Comparison of ENCODE assay signal across 16 mouse cellular contexts in genomic region chr4:145033392-145033791, GRCm38 (mm10).
DNase-seq lines count a peak whose midpoint lies in the region; ATAC-seq and TF ChIP-seq lines count a peak whose summit lies in the region.
"Had no signal": no experiment of that assay in that cellular context is flagged by ENCODE, and none has a peak within 500 bp of the region (broad histone marks: within the 10 kb centered on the region; RNA-seq: fewer than 3 reads in every experiment).

No protein-coding gene starts in this region.

- intact Hi-C loops in heart, postnatal 14 days (cut with DNase I): no loop called here

- H3K4me3 ChIP-seq in heart, embryonic 12.5 days: no peak overlapping the region
- H3K4me3 ChIP-seq in stomach, embryonic 14.5 days (ENCODE audit: low read depth, low read length): no peak overlapping the region
- H3K4me3 ChIP-seq in stomach, postnatal 0 days (ENCODE audit: low read depth, low read length): no peak overlapping the region
- no peak overlapping the region for H3K4me3 ChIP-seq in stomach, embryonic 15.5 days (replicated peaks)
- no peak overlapping the region for H3K4me3 ChIP-seq in forebrain, embryonic 16.5 days (replicated peaks; ENCODE audit: low read length)
- H3K4me3 ChIP-seq: embryonic facial prominence, embryonic 13.5 days; forebrain, embryonic 12.5 days; limb, embryonic 12.5 days had no signal

- H3K9ac ChIP-seq in heart, embryonic 12.5 days: no peak overlapping the region
- no peak overlapping the region for H3K9ac ChIP-seq in stomach, embryonic 14.5 days (replicated peaks; ENCODE audit: low read depth, low read length)
- H3K9ac ChIP-seq in stomach, postnatal 0 days (ENCODE audit: low read length): no peak overlapping the region
- no peak overlapping the region for H3K9ac ChIP-seq in stomach, embryonic 15.5 days
- no peak overlapping the region for H3K9ac ChIP-seq in forebrain, embryonic 16.5 days (replicated peaks; ENCODE audit: low read depth, low read length)
- H3K9ac ChIP-seq: embryonic facial prominence, embryonic 13.5 days; forebrain, embryonic 12.5 days; limb, embryonic 12.5 days had no signal

- no peak for DNase-seq in heart, postnatal 14 days
- DNase-seq in stomach, postnatal 0 days (ENCODE audit: low spot score): no peak
- DNase-seq in liver: peak; percentile 65
- no peak for DNase-seq in layer of hippocampus, postnatal 14 days (ENCODE audit: low spot score in 2 of 2)
- DNase-seq: B cell, adult 2 months; cerebellum, postnatal 14 days; gastrocnemius, postnatal 14 days; kidney, adult 11 months; lung, postnatal 4 days had no signal

- WGBS in heart, embryonic 12.5 days: 6% methylated on average over 2 of the region's 2 CpGs
- 17% methylated on average over 2 of the region's 2 CpGs for WGBS in stomach, embryonic 14.5 days
- whole genome bisulfite sequencing in stomach, postnatal 0 days: 18% methylated on average over 2 of the region's 2 CpGs
- 14% methylated on average over 2 of the region's 2 CpGs for WGBS in stomach, embryonic 15.5 days
- 86% methylated on average over 2 of the region's 2 CpGs for WGBS in forebrain, embryonic 16.5 days

- peaks cover 14% of the 10 kb centered on the region for H3K36me3 ChIP-seq in heart, embryonic 12.5 days
- H3K36me3 ChIP-seq in stomach, embryonic 14.5 days (ENCODE audit: control insufficient read depth, insufficient read depth, low read length): no peaks in the 10 kb centered on the region
- peaks cover 4% of the 10 kb centered on the region; the same call in 1 of the 2 replicates for H3K36me3 ChIP-seq in stomach, postnatal 0 days (ENCODE audit: control insufficient read depth, insufficient read depth, low read length)
- H3K36me3 ChIP-seq in stomach, embryonic 15.5 days: no peaks in the 10 kb centered on the region
- H3K36me3 ChIP-seq in forebrain, embryonic 16.5 days (ENCODE audit: control insufficient read depth, insufficient read depth): no peaks in the 10 kb centered on the region

- H3K27ac ChIP-seq in heart, embryonic 12.5 days (ENCODE audit: poor library complexity, severe bottlenecking): peak overlapping the region; percentile 52
- H3K27ac ChIP-seq in stomach, embryonic 14.5 days (ENCODE audit: low read length): peak overlapping the region; percentile 44; the same call in 1 of the 2 replicates
- no peak overlapping the region for H3K27ac ChIP-seq in stomach, postnatal 0 days (replicated peaks)
- peak overlapping the region; percentile 52; the same call in 1 of the 2 replicates for H3K27ac ChIP-seq in stomach, embryonic 15.5 days
- no peak overlapping the region for H3K27ac ChIP-seq in forebrain, embryonic 16.5 days (ENCODE audit: low read length)
- H3K27ac ChIP-seq: embryonic facial prominence, embryonic 13.5 days; forebrain, embryonic 12.5 days; limb, embryonic 12.5 days had no signal

- H3K4me1 ChIP-seq in heart, embryonic 12.5 days (replicated peaks): peaks cover 76% of the 10 kb centered on the region
- H3K4me1 ChIP-seq in stomach, embryonic 14.5 days (ENCODE audit: control insufficient read depth, insufficient read depth, low read length): peaks cover 34% of the 10 kb centered on the region
- H3K4me1 ChIP-seq in stomach, postnatal 0 days (replicated peaks; ENCODE audit: control insufficient read depth, insufficient read depth): peaks cover 9% of the 10 kb centered on the region; the same call in 1 of the 2 replicates
- peaks cover 26% of the 10 kb centered on the region for H3K4me1 ChIP-seq in stomach, embryonic 15.5 days
- no peaks in the 10 kb centered on the region for H3K4me1 ChIP-seq in forebrain, embryonic 16.5 days (replicated peaks; ENCODE audit: control insufficient read depth, insufficient read depth, low read length)

- ATAC-seq in heart, embryonic 12.5 days (ENCODE audit: insufficient number of reproducible peaks, low FRiP score): no peak; the same call in 1 of the 2 replicates
- no peak for ATAC-seq in stomach, embryonic 14.5 days (ENCODE audit: insufficient number of reproducible peaks, insufficient read depth, low FRiP score, low read depth)
- ATAC-seq in stomach, postnatal 0 days (ENCODE audit: low FRiP score, low TSS enrichment): no peak
- 0 out of 2 replicates have a peak, but pooled peaks have one; percentile 9 for ATAC-seq in stomach, embryonic 15.5 days (ENCODE audit: insufficient read depth, low FRiP score, low read depth)
- no peak for ATAC-seq in forebrain, embryonic 16.5 days

- TF ChIP-seq EP300 in stomach, postnatal 0 days (optimal IDR thresholded peaks at IDR 0.05): no peak

- no peak for TF ChIP-seq CTCF in stomach, postnatal 0 days (IDR thresholded peaks at IDR 0.05; ENCODE audit: low read depth)

- no peak overlapping the region for H3K4me2 ChIP-seq in heart, embryonic 12.5 days
- H3K4me2 ChIP-seq in stomach, embryonic 14.5 days (replicated peaks; ENCODE audit: low read depth, low read length): no peak overlapping the region
- H3K4me2 ChIP-seq in stomach, postnatal 0 days (replicated peaks; ENCODE audit: low read depth): no peak overlapping the region
- H3K4me2 ChIP-seq in stomach, embryonic 15.5 days: no peak overlapping the region
- H3K4me2 ChIP-seq in forebrain, embryonic 16.5 days (ENCODE audit: low read length): no peak overlapping the region
- H3K4me2 ChIP-seq: embryonic facial prominence, embryonic 13.5 days; forebrain, embryonic 12.5 days; limb, embryonic 12.5 days had no signal

- no peaks in the 10 kb centered on the region for H3K9me3 ChIP-seq in heart, embryonic 12.5 days (replicated peaks)
- H3K9me3 ChIP-seq in stomach, embryonic 14.5 days (ENCODE audit: control insufficient read depth, low read depth, low read length): no peaks in the 10 kb centered on the region
- no peaks in the 10 kb centered on the region for H3K9me3 ChIP-seq in stomach, postnatal 0 days (ENCODE audit: control insufficient read depth, low read length)
- H3K9me3 ChIP-seq in stomach, embryonic 15.5 days: no peaks in the 10 kb centered on the region
- no peaks in the 10 kb centered on the region for H3K9me3 ChIP-seq in forebrain, embryonic 16.5 days (ENCODE audit: control insufficient read depth, low read length)
- H3K9me3 ChIP-seq: embryonic facial prominence, embryonic 13.5 days; forebrain, embryonic 12.5 days had no signal

- H3K27me3 ChIP-seq in heart, embryonic 12.5 days (replicated peaks): no peaks in the 10 kb centered on the region
- no peaks in the 10 kb centered on the region for H3K27me3 ChIP-seq in stomach, embryonic 14.5 days (ENCODE audit: control insufficient read depth, insufficient read depth, low read length)
- H3K27me3 ChIP-seq in stomach, postnatal 0 days (ENCODE audit: control insufficient read depth, insufficient read depth, low read length): no peaks in the 10 kb centered on the region
- H3K27me3 ChIP-seq in stomach, embryonic 15.5 days (replicated peaks): no peaks in the 10 kb centered on the region
- no peaks in the 10 kb centered on the region for H3K27me3 ChIP-seq in forebrain, embryonic 16.5 days (replicated peaks; ENCODE audit: control insufficient read depth, insufficient read depth, low read length)
- H3K27me3 ChIP-seq: embryonic facial prominence, embryonic 13.5 days; forebrain, embryonic 12.5 days; limb, embryonic 12.5 days had no signal

Comparison
In these comparisons a context has a peak if more than half of its experiments do, and no peak if none do; other contexts are left out.
1. H3K27ac ChIP-seq: peak in heart, embryonic 12.5 days (single experiment), stomach, embryonic 14.5 days (single experiment) and stomach, embryonic 15.5 days (single experiment); none in stomach, postnatal 0 days (single experiment) and forebrain, embryonic 16.5 days (single experiment).